Mouse (Mus musculus) stomach, postnatal 0 days (tissue): ENCODE measurements at regions not wholly inside any gene's neighbourhood (a gene's known extent, or its start where the extent isn't known, plus 50 kb on each side); places are given as distances from the start of the nearest gene placed in this dataset.

ENCODE experiments used
- CTCF ChIP-seq: IDR thresholded peaks from 2 replicates; pipeline ENCODE4 v1.5.1; 2016; ENCODE audit warnings: antibody characterized with exemption, low read depth, mild to moderate bottlenecking, moderate library complexity
- EP300 ChIP-seq: optimal IDR thresholded peaks from 2 replicates; pipeline ENCODE3; 2016; ENCODE audit warnings: antibody characterized with exemption

- no peak for TF ChIP-seq CTCF
- no peak for TF ChIP-seq EP300
These were observed 193.6 kb downstream of the Mex3b start for GRCm38 (mm10) chr7:83060733-83061132.
